ENCODE assay signal across 25 mouse cellular contexts in the genomic region with DNA sequence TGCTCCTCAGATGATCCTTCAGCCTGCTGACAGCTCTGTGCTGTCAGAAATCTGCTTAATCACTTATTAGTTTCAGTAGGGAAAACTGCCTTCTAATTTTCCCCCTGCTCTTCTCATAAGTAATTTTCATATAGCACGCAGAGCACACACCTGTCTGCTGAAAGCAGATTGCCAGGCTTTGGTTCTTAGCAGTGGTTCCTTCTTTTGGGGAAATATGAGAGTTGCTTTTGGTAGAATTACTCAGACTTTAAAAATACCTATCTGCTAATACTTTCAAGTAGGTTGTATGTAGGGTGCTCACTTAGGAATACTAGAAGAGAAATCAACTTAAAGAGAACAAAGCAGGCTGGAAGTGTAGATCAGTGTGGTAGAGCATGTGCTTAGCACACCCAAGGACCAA.
"Had no signal": no experiment of that assay in that cellular context is flagged by ENCODE, and none has a peak within 500 bp of the region (broad histone marks: within the 10 kb centered on the region; RNA-seq: fewer than 3 reads in every experiment).

No protein-coding gene starts in this region.

- ATAC-seq: forebrain, embryonic 13.5 days; forebrain, embryonic 14.5 days; forebrain, embryonic 15.5 days; forebrain, embryonic 16.5 days; forebrain, postnatal 0 days had no signal

- H3K36me3 ChIP-seq: embryonic facial prominence, embryonic 12.5 days; embryonic facial prominence, embryonic 15.5 days; forebrain, embryonic 12.5 days; forebrain, embryonic 15.5 days had no signal

- H3K4me1 ChIP-seq: embryonic facial prominence, embryonic 12.5 days; embryonic facial prominence, embryonic 13.5 days; embryonic facial prominence, embryonic 15.5 days; forebrain, embryonic 13.5 days; forebrain, embryonic 15.5 days had no signal

- H3K27me3 ChIP-seq: embryonic facial prominence, embryonic 12.5 days; embryonic facial prominence, embryonic 13.5 days; embryonic facial prominence, embryonic 15.5 days; forebrain, embryonic 12.5 days; forebrain, embryonic 13.5 days; forebrain, embryonic 15.5 days had no signal

- H3K9ac ChIP-seq: embryonic facial prominence, embryonic 12.5 days; embryonic facial prominence, embryonic 13.5 days; embryonic facial prominence, embryonic 15.5 days; forebrain, embryonic 12.5 days; forebrain, embryonic 13.5 days; forebrain, embryonic 15.5 days; forebrain, postnatal 0 days had no signal

- H3K4me2 ChIP-seq: embryonic facial prominence, embryonic 12.5 days; embryonic facial prominence, embryonic 13.5 days; embryonic facial prominence, embryonic 15.5 days; forebrain, embryonic 12.5 days; forebrain, embryonic 13.5 days; forebrain, embryonic 15.5 days had no signal

- H3K9me3 ChIP-seq: embryonic facial prominence, embryonic 10.5 days; embryonic facial prominence, embryonic 12.5 days; embryonic facial prominence, embryonic 13.5 days; embryonic facial prominence, embryonic 15.5 days; forebrain, embryonic 10.5 days; forebrain, embryonic 12.5 days; forebrain, embryonic 13.5 days; forebrain, embryonic 15.5 days had no signal

- DNase-seq: cerebellum, adult 9-10 months; cerebellum, adult 9-11 months; cerebellum, postnatal 10 days; cerebellum, postnatal 14 days; cerebellum, postnatal 25 days; cerebellum, postnatal 36 days; forebrain, postnatal 0 days; gastrocnemius, adult 2 months; gastrocnemius, postnatal 10 days; gastrocnemius, postnatal 14 days; gastrocnemius, postnatal 25 days; gastrocnemius, postnatal 36 days; heart, adult 18-20 months; heart, adult 2 months had no signal

- H3K4me3 ChIP-seq: embryonic facial prominence, embryonic 10.5 days; embryonic facial prominence, embryonic 12.5 days; embryonic facial prominence, embryonic 13.5 days; embryonic facial prominence, embryonic 15.5 days; erythroblast, embryonic 14.5 days; forebrain, embryonic 10.5 days; forebrain, embryonic 12.5 days; forebrain, embryonic 13.5 days; forebrain, embryonic 15.5 days; gastrocnemius, adult 2 months; heart, adult 2 months had no signal

- H3K27ac ChIP-seq: embryonic facial prominence, embryonic 10.5 days; embryonic facial prominence, embryonic 12.5 days; embryonic facial prominence, embryonic 13.5 days; embryonic facial prominence, embryonic 15.5 days; forebrain, embryonic 10.5 days; forebrain, embryonic 12.5 days; forebrain, embryonic 13.5 days; forebrain, embryonic 15.5 days; gastrocnemius, adult 2 months; heart, adult 2 months had no signal
